Mouse (Mus musculus): Measurements from ENCODE around the gene Pum2. TPM values are rescaled to one million over a fixed set of nuclear protein-coding genes. Genes with fewer than 3 reads are reported as not detected.

Pum2 gene
- polyA plus RNA-seq, 1 experiment from 2014 or later = 41.0 TPM

GRCm38 (mm10) chr12:8703988-8704387 lies 30.1 kb downstream of the Pum2 start:
- no peak for ATAC-seq (ENCODE audit: insufficient number of reproducible peaks, low FRiP score, low TSS enrichment, low read depth)
- Histone ChIP-seq H3K4me1 (no peaks in the 10 kb centered on the region), H3K27ac (replicated peaks) (no peak overlapping the region), H3K9me3 (replicated peaks) (no peaks in the 10 kb centered on the region), H3K36me3 (peaks cover 19% of the 10 kb centered on the region), H3K4me2 (replicated peaks) (no peak overlapping the region), H3K27me3 (no peaks in the 10 kb centered on the region), H3K4me3 (replicated peaks) (no peak overlapping the region), H3K9ac (no peak overlapping the region)
- 82% methylated on average over 1 of the region's 1 CpGs for WGBS

GRCm38 (mm10) chr12:8708876-8709275 lies 34.9 kb downstream of the Pum2 start:
- no peaks in the 10 kb centered on the region for H3K27me3 ChIP-seq
- H3K9ac ChIP-seq = no peak overlapping the region
- no peaks in the 10 kb centered on the region for H3K9me3 ChIP-seq (replicated peaks)
- no peak overlapping the region for H3K27ac ChIP-seq (replicated peaks)
- no peak for ATAC-seq (ENCODE audit: insufficient number of reproducible peaks, low FRiP score, low TSS enrichment, low read depth)
- H3K4me1 ChIP-seq = no peaks in the 10 kb centered on the region
- peaks cover 22% of the 10 kb centered on the region for H3K36me3 ChIP-seq
- H3K4me2 ChIP-seq (replicated peaks) = no peak overlapping the region
- 92% methylated on average over 2 of the region's 2 CpGs for WGBS
- no peak overlapping the region for H3K4me3 ChIP-seq (replicated peaks)

- Histone ChIP-seq H3K4me3 (replicated peaks) (no peak overlapping the region), H3K4me1 (no peaks in the 10 kb centered on the region), H3K4me2 (replicated peaks) (no peak overlapping the region), H3K36me3 (peaks cover 17% of the 10 kb centered on the region), H3K27me3 (no peaks in the 10 kb centered on the region), H3K27ac (replicated peaks) (no peak overlapping the region), H3K9ac (no peak overlapping the region), H3K9me3 (replicated peaks) (no peaks in the 10 kb centered on the region)
- WGBS = 81% methylated on average over 2 of the region's 2 CpGs
- no peak for ATAC-seq (ENCODE audit: insufficient number of reproducible peaks, low FRiP score, low TSS enrichment, low read depth)
These were observed 38.7 kb downstream of the Pum2 start for GRCm38 (mm10) chr12:8712665-8713064.

GRCm38 (mm10) chr12:8716093-8716492 lies 42.2 kb downstream of the Pum2 start:
- ATAC-seq (ENCODE audit: insufficient number of reproducible peaks, low FRiP score, low TSS enrichment, low read depth) = no peak
- Histone ChIP-seq H3K4me2 (replicated peaks) (no peak overlapping the region), H3K27ac (replicated peaks) (no peak overlapping the region), H3K4me1 (no peaks in the 10 kb centered on the region), H3K36me3 (peaks cover 11% of the 10 kb centered on the region; the same call in 1 of the 2 replicates), H3K27me3 (no peaks in the 10 kb centered on the region), H3K9ac (no peak overlapping the region), H3K4me3 (replicated peaks) (no peak overlapping the region), H3K9me3 (replicated peaks) (no peaks in the 10 kb centered on the region)
- WGBS = 85% methylated on average over 1 of the region's 1 CpGs

DNA sequence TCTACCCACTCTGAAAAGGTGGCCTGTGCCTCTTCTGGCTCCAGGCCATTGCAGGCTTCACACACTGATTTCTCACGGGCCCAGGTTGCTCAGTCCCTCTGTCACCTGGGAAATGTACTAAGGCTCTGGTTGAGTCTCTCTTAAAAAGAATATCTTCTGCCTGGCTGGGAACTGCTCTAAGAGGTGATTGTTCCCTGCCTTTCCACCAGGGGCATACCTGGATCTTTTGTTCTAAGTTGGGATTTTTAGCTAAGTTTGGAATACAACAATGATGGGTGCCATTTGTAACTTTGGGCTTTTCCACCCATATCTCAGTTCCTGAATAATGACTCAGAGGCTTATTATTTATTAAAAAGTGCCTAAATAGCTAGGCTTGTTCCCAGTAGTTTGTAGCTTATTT lies 53.0 kb downstream of the Pum2 start:
- Histone ChIP-seq H3K36me3 (peaks cover 33% of the 10 kb centered on the region), H3K9ac (no peak overlapping the region), H3K9me3 (replicated peaks) (no peaks in the 10 kb centered on the region), H3K27ac (replicated peaks) (no peak overlapping the region), H3K4me2 (replicated peaks) (no peak overlapping the region), H3K27me3 (no peaks in the 10 kb centered on the region), H3K4me3 (replicated peaks) (no peak overlapping the region), H3K4me1 (no peaks in the 10 kb centered on the region)
- WGBS = 74% methylated on average over 1 of the region's 1 CpGs
- no peak for ATAC-seq (ENCODE audit: insufficient number of reproducible peaks, low FRiP score, low TSS enrichment, low read depth)

DNA sequence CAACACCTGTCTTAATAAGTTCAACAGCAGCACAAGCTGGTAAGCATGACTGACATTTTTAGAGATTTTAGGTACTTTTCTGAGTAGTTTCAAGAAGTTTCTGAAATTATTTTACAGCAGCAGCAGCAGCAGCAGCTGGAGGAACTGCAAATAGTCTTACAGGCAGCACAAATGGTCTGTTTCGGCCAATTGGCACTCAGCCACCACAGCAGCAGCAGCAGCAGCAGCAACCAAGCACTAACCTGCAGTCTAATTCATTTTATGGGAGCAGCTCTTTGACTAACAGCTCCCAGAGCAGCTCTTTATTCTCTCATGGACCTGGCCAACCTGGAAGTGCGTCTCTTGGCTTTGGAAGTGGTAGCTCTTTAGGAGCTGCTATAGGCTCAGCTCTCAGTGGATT lies 54.8 kb downstream of the Pum2 start:
- H3K4me3 ChIP-seq (replicated peaks) = no peak overlapping the region
- no peaks in the 10 kb centered on the region for H3K9me3 ChIP-seq (replicated peaks)
- H3K27ac ChIP-seq (replicated peaks) = no peak overlapping the region
- 96% methylated on average over 2 of the region's 2 CpGs for WGBS
- H3K4me1 ChIP-seq = no peaks in the 10 kb centered on the region
- H3K36me3 ChIP-seq = peaks cover 26% of the 10 kb centered on the region
- H3K27me3 ChIP-seq = no peaks in the 10 kb centered on the region
- no peak for ATAC-seq (ENCODE audit: insufficient number of reproducible peaks, low FRiP score, low TSS enrichment, low read depth)
- H3K9ac ChIP-seq = no peak overlapping the region
- H3K4me2 ChIP-seq (replicated peaks) = no peak overlapping the region

DNA sequence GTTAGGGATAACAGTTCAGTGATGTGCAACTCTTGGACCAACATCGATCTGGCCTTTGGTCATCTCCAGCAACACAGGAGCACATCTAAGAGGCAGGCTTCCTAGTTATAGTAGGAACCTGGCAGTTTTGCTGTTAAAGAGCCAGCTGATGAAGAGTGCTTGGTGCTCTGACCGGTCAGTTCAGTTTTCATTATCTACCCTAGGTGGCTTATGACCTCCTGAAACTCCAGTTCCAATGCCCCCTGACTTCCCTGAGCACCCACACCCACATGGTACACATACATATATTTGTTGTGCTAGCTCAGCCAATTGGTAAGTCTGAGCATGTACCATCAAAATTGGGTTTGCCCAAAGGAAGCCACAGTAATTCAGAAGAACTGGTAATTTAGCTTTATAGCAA lies 79.7 kb downstream of the Pum2 start:
- Histone ChIP-seq H3K4me3 (replicated peaks) (no peak overlapping the region), H3K27ac (replicated peaks) (no peak overlapping the region), H3K4me1 (no peaks in the 10 kb centered on the region), H3K9me3 (replicated peaks) (no peaks in the 10 kb centered on the region), H3K27me3 (no peaks in the 10 kb centered on the region), H3K36me3 (peaks cover 59% of the 10 kb centered on the region), H3K4me2 (replicated peaks) (no peak overlapping the region), H3K9ac (no peak overlapping the region)
- WGBS = 98% methylated on average over 2 of the region's 2 CpGs
- no peak for ATAC-seq (ENCODE audit: insufficient number of reproducible peaks, low FRiP score, low TSS enrichment, low read depth)

DNA sequence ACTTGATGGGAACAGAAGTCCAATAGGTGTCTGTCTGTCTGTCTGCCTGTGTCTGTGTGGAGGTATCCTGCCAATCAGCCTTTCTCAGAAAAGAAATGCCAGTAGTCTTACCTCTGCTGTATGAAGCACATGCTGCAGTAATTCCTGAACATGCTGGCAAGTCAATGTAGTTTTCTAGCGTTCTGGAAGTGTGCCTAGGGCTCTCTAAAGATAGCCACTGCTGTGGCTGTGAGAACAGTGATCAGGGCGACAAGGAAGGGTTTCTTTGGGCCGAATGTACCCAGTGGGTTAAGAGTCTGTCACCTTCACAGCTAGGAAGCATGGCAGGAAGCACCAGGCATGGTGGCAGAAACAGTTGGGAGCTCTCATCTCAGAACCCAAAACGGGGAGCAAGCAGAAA lies 80.2 kb downstream of the Pum2 start:
- H3K4me2 ChIP-seq (replicated peaks) = no peak overlapping the region
- no peaks in the 10 kb centered on the region for H3K9me3 ChIP-seq (replicated peaks)
- no peak overlapping the region for H3K27ac ChIP-seq (replicated peaks)
- WGBS = 80% methylated on average over 4 of the region's 4 CpGs
- no peaks in the 10 kb centered on the region for H3K27me3 ChIP-seq
- H3K36me3 ChIP-seq = peaks cover 55% of the 10 kb centered on the region
- no peak for ATAC-seq (ENCODE audit: insufficient number of reproducible peaks, low FRiP score, low TSS enrichment, low read depth)
- H3K9ac ChIP-seq = no peak overlapping the region
- H3K4me1 ChIP-seq = no peaks in the 10 kb centered on the region
- H3K4me3 ChIP-seq (replicated peaks) = no peak overlapping the region

- H3K4me1 ChIP-seq = 0 out of 2 replicates have a peak, but pooled peaks cover 1% of the 10 kb centered on the region
These were observed 84.1 kb downstream of the Pum2 start for GRCm38 (mm10) chr12:8758029-8758428.

GRCm38 (mm10) chr12:8759115-8759514 lies 85.2 kb downstream of the Pum2 start:
- Histone ChIP-seq H3K4me1 (0 out of 2 replicates have a peak, but pooled peaks cover 5% of the 10 kb centered on the region), H3K27me3 (no peaks in the 10 kb centered on the region), H3K9ac (no peak overlapping the region), H3K4me3 (replicated peaks) (no peak overlapping the region), H3K27ac (replicated peaks) (no peak overlapping the region), H3K36me3 (peaks cover 25% of the 10 kb centered on the region; the same call in 1 of the 2 replicates), H3K4me2 (replicated peaks) (no peak overlapping the region), H3K9me3 (replicated peaks) (no peaks in the 10 kb centered on the region)
- 62% methylated on average over 4 of the region's 4 CpGs for WGBS
- no peak for ATAC-seq (ENCODE audit: insufficient number of reproducible peaks, low FRiP score, low TSS enrichment, low read depth)

More at GRCm38 (mm10) chr12:8758029-8758428, 84.1 kb downstream of the Pum2 start:
- Histone ChIP-seq H3K9me3 (replicated peaks) (no peaks in the 10 kb centered on the region), H3K36me3 (peaks cover 34% of the 10 kb centered on the region), H3K27ac (replicated peaks) (no peak overlapping the region), H3K4me3 (replicated peaks) (no peak overlapping the region), H3K27me3 (no peaks in the 10 kb centered on the region), H3K4me2 (replicated peaks) (no peak overlapping the region), H3K9ac (no peak overlapping the region)
- WGBS = 97% methylated on average over 3 of the region's 3 CpGs
- ATAC-seq (ENCODE audit: insufficient number of reproducible peaks, low FRiP score, low TSS enrichment, low read depth) = no peak

DNA sequence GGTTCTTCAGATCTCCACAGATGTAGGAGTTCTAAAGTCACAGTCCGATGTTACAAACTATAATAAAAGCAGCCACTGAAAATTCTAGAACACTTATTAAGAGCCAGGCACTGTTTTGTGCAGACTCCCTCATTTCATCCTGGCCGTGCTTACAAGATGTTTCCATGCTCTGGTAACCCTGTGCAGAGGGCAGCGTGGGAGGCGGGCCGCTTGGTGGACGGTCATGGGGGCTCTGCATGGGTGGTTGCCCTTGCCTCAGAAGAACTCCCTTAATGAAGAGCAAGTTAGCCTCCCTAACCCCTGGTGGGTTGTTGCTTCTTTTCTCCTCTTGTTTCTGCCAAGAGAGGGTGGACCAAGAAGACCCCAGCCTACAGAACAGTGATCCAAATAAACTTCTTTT lies 85.8 kb downstream of the Pum2 start:
- no peak overlapping the region; the same call in 1 of the 2 replicates for H3K27ac ChIP-seq (replicated peaks)
- 83% methylated on average over 6 of the region's 6 CpGs for WGBS
- no peak for ATAC-seq (ENCODE audit: insufficient number of reproducible peaks, low FRiP score, low TSS enrichment, low read depth)
- 0 out of 2 replicates have a peak, but pooled peaks cover 5% of the 10 kb centered on the region for H3K4me1 ChIP-seq
- no peak overlapping the region for H3K9ac ChIP-seq
- H3K27me3 ChIP-seq = no peaks in the 10 kb centered on the region
- H3K36me3 ChIP-seq = peaks cover 21% of the 10 kb centered on the region; the same call in 1 of the 2 replicates
- H3K9me3 ChIP-seq (replicated peaks) = no peaks in the 10 kb centered on the region
- H3K4me2 ChIP-seq (replicated peaks) = no peak overlapping the region
- H3K4me3 ChIP-seq (replicated peaks) = no peak overlapping the region

DNA sequence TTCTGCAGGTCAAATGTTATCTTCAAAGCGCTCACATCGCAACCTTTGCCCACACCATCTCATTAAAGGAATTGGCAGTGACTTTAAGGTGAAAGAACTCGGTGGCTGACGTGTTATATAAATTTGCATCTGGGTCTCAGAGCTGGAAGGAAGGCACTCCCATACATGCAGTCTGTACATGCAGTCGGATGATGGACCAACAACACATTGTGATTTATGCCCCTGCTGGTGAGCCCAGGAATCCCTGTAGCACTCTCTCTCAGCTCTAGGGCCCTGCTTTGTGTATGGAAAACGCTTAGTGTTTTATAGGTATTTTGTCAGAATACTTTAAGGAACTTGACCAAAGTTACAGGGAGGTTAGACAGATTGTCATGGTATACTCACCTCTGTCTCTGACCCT lies 86.6 kb downstream of the Pum2 start:
- no peak for ATAC-seq (ENCODE audit: insufficient number of reproducible peaks, low FRiP score, low TSS enrichment, low read depth)
- Histone ChIP-seq H3K36me3 (peaks cover 14% of the 10 kb centered on the region; the same call in 1 of the 2 replicates), H3K4me3 (replicated peaks) (no peak overlapping the region), H3K27me3 (no peaks in the 10 kb centered on the region), H3K9me3 (replicated peaks) (no peaks in the 10 kb centered on the region), H3K27ac (replicated peaks) (no peak overlapping the region), H3K4me1 (0 out of 2 replicates have a peak, but pooled peaks cover 5% of the 10 kb centered on the region), H3K9ac (no peak overlapping the region), H3K4me2 (replicated peaks) (no peak overlapping the region)
- 86% methylated on average over 6 of the region's 6 CpGs for WGBS
